Mouse (Mus musculus) left cerebral cortex, postnatal 10 days (tissue): ENCODE data around the gene Fan1. TPM values are rescaled to one million over a fixed set of nuclear protein-coding genes. Genes with fewer than 3 reads are reported as not detected.

Experiments used
- DNase-seq, 2 experiments: peaks; one replicate each; pipeline ENCODE4 v3.0.0; 2021 to 2022; ENCODE audit warnings: low spot score in 2 of 2, mixed read lengths in 1 of 2; ENCODE audit errors: extremely low spot score in 1 of 2
- intact Hi-C: fragments of 180-260 bp; cut with DNase I; formaldehyde crosslinking; loops from one replicate; pipeline ENCODE4 v1.15.1; 2025
- total RNA-seq, 2 experiments: library from RNA; stranded (reverse); gene quantifications; 2 replicates each; pipeline ENCODE4 v1.2.3; 2021

The Fan1 gene
- total RNA-seq, 2 experiments from 2014 or later: 8.4 to 8.7 TPM

- intact Hi-C loops: no loop called here
- peak; percentile 27 to 57 for DNase-seq
Observed at GRCm38 (mm10) chr7:64349147-64349861, 24.6 kb downstream of the Fan1 start.

- intact Hi-C loops: no loop called here
- DNase-seq: no peak
Observed at GRCm38 (mm10) chr7:64347813-64348212, 26.1 kb downstream of the Fan1 start.

- intact Hi-C loops: no loop called here
Observed at GRCm38 (mm10) chr7:64332686-64333085, 41.2 kb downstream of the Fan1 start.

GRCm38 (mm10) chr7:64331309-64331708, 42.6 kb downstream of the Fan1 start:
- DNase-seq: no peak
- intact Hi-C loops: no loop called here

More at GRCm38 (mm10) chr7:64332686-64333085, 41.2 kb downstream of the Fan1 start:
- no peak for DNase-seq

- intact Hi-C loops: loop anchor here (1.0 kb wide), 1 partner anchor 162 kb away; no protein-coding TSS in a partner anchor
- DNase-seq: no peak
Observed at GRCm38 (mm10) chr7:64327486-64327885, 46.4 kb downstream of the Fan1 start.

- intact Hi-C loops: loop anchor here (1.0 kb wide), 1 partner anchor 162 kb away; no protein-coding TSS in a partner anchor
- DNase-seq: peak; percentile 51 to 82
Observed at GRCm38 (mm10) chr7:64326892-64327291, 47.0 kb downstream of the Fan1 start.

GRCm38 (mm10) chr7:64321658-64322057, 52.2 kb downstream of the Fan1 start:
- intact Hi-C loops: no loop called here

GRCm38 (mm10) chr7:64321125-64321524, 52.8 kb downstream of the Fan1 start:
- DNase-seq: no peak
- intact Hi-C loops: no loop called here

More at GRCm38 (mm10) chr7:64321658-64322057, 52.2 kb downstream of the Fan1 start:
- no peak for DNase-seq

- intact Hi-C loops: no loop called here
Observed at GRCm38 (mm10) chr7:64312811-64313210, 61.1 kb downstream of the Fan1 start.

GRCm38 (mm10) chr7:64310756-64311155, 63.1 kb downstream of the Fan1 start:
- DNase-seq: no peak
- intact Hi-C loops: no loop called here

More at GRCm38 (mm10) chr7:64312811-64313210, 61.1 kb downstream of the Fan1 start:
- no peak for DNase-seq

GRCm38 (mm10) chr7:64310241-64310640, 63.7 kb downstream of the Fan1 start:
- no peak for DNase-seq
- intact Hi-C loops: no loop called here

Other genes starting within 250 kb of the Fan1 start
- gene Trpm1, start 220.3 kb downstream of the Fan1 start, total RNA-seq: under 1 TPM; 0.81 to 0.89 TPM
- 10 to 100 TPM; 14.5 to 16.9 TPM for gene Mtmr10, start 86.4 kb downstream of the Fan1 start, total RNA-seq
- gene Mphosph10, start 18.2 kb upstream of the Fan1 start, total RNA-seq: 10 to 100 TPM; 18.5 to 18.6 TPM
- gene Mcee, start 18.5 kb upstream of the Fan1 start, total RNA-seq: 10 to 100 TPM; 35.1 to 38.9 TPM
- gene Apba2, start 127.6 kb upstream of the Fan1 start, total RNA-seq: 100 to 1,000 TPM; 226 to 235 TPM